Mouse (Mus musculus): Measurements from ENCODE around the gene Gm44973. TPM values are rescaled to one million over a fixed set of nuclear protein-coding genes. Genes with fewer than 3 reads are reported as not detected.
A peak's percentile ranks its signal among the peaks of the same experiment; 100 is the strongest.
"Not testable (repeated sequence)": the region's sequence is repeated elsewhere in the genome, so short reads cannot be mapped to it uniquely, and the experiment has no call there.

Gm44973 gene
- polyA plus RNA-seq, 1 experiment from 2014 or later = 0.19 TPM

GRCm38 (mm10) chr7:5079365-5080009 lies 64.2 kb downstream of the Gm44973 start:
- 39% methylated on average over 7 of the region's 13 CpGs for WGBS

GRCm38 (mm10) chr7:5080010-5080751 lies 64.9 kb downstream of the Gm44973 start, which contains the start of gene Epn1:
Gene Epn1 (plus strand): TSS chr7:5080235.
- H3K9me3 ChIP-seq (ENCODE audit: control insufficient read depth, low read length) = no peaks in the 10 kb centered on the region
- peak within 1 kb of the TSS; percentile 99 for H3K4me3 ChIP-seq (ENCODE audit: low read depth, low read length)
- ATAC-seq (ENCODE audit: low FRiP score) = peak; percentile 96
- H3K9ac ChIP-seq (ENCODE audit: low read depth, low read length) = peak within 1 kb of the TSS; percentile 97
- no peaks in the 10 kb centered on the region for H3K4me1 ChIP-seq (replicated peaks; ENCODE audit: control insufficient read depth, insufficient read depth, low read length)
- DNase-seq (ENCODE audit: low spot score) = peak; percentile 97
- H3K27me3 ChIP-seq (ENCODE audit: control insufficient read depth, insufficient read depth, low read length) = no peaks in the 10 kb centered on the region
- H3K36me3 ChIP-seq (ENCODE audit: control insufficient read depth, insufficient read depth, low read length) = peaks cover 12% of the 10 kb centered on the region
- peak within 1 kb of the TSS; percentile 84 for H3K4me2 ChIP-seq (replicated peaks; ENCODE audit: low read depth, low read length)
- under 1% methylated on average over 73 of the region's 81 CpGs for WGBS
- H3K27ac ChIP-seq (ENCODE audit: low read depth, low read length) = peak within 1 kb of the TSS; percentile 85

More at GRCm38 (mm10) chr7:5079365-5080009, 64.2 kb downstream of the Gm44973 start:
- not testable (repeated sequence) for H3K27me3 ChIP-seq (ENCODE audit: control insufficient read depth, insufficient read depth, low read length); DNase-seq (ENCODE audit: low spot score); H3K9me3 ChIP-seq (ENCODE audit: control insufficient read depth, low read length); H3K4me1 ChIP-seq (replicated peaks; ENCODE audit: control insufficient read depth, insufficient read depth, low read length); H3K9ac ChIP-seq (ENCODE audit: low read depth, low read length)
- Histone ChIP-seq H3K4me3 (ENCODE audit: low read depth, low read length) (peak overlapping the region; percentile 99), H3K4me2 (replicated peaks; ENCODE audit: low read depth, low read length) (peak overlapping the region; percentile 84; the same call in 1 of the 2 replicates), H3K27ac (ENCODE audit: low read depth, low read length) (peak overlapping the region; percentile 51; the same call in 1 of the 2 replicates), H3K36me3 (ENCODE audit: control insufficient read depth, insufficient read depth, low read length) (peaks cover 14% of the 10 kb centered on the region)
- ATAC-seq (ENCODE audit: low FRiP score) = peak; percentile 59

- Histone ChIP-seq H3K4me1 (replicated peaks; ENCODE audit: control insufficient read depth, insufficient read depth, low read length) (no peaks in the 10 kb centered on the region), H3K27me3 (ENCODE audit: control insufficient read depth, insufficient read depth, low read length) (no peaks in the 10 kb centered on the region), H3K27ac (ENCODE audit: low read depth, low read length) (0 out of 2 replicates have a peak overlapping the region, but pooled peaks have one; percentile 30), H3K36me3 (ENCODE audit: control insufficient read depth, insufficient read depth, low read length) (peaks cover 12% of the 10 kb centered on the region), H3K9me3 (ENCODE audit: control insufficient read depth, low read length) (no peaks in the 10 kb centered on the region), H3K9ac (ENCODE audit: low read depth, low read length) (peak overlapping the region; percentile 97), H3K4me2 (replicated peaks; ENCODE audit: low read depth, low read length) (peak overlapping the region; percentile 84), H3K4me3 (ENCODE audit: low read depth, low read length) (peak overlapping the region; percentile 99)
- DNase-seq (ENCODE audit: low spot score) (no peak), ATAC-seq (ENCODE audit: low FRiP score) (no peak)
- 20% methylated on average over 6 of the region's 6 CpGs for WGBS
Measured at GRCm38 (mm10) chr7:5080815-5081214, 65.5 kb downstream of the Gm44973 start.

GRCm38 (mm10) chr7:5081241-5081640 lies 65.9 kb downstream of the Gm44973 start:
- Histone ChIP-seq H3K9me3 (ENCODE audit: control insufficient read depth, low read length) (no peaks in the 10 kb centered on the region), H3K27ac (ENCODE audit: low read depth, low read length) (no peak overlapping the region), H3K4me1 (replicated peaks; ENCODE audit: control insufficient read depth, insufficient read depth, low read length) (no peaks in the 10 kb centered on the region), H3K9ac (ENCODE audit: low read depth, low read length) (0 out of 2 replicates have a peak overlapping the region, but pooled peaks have one; percentile 15), H3K4me2 (replicated peaks; ENCODE audit: low read depth, low read length) (peak overlapping the region; percentile 84), H3K4me3 (ENCODE audit: low read depth, low read length) (peak overlapping the region; percentile 99), H3K27me3 (ENCODE audit: control insufficient read depth, insufficient read depth, low read length) (no peaks in the 10 kb centered on the region), H3K36me3 (ENCODE audit: control insufficient read depth, insufficient read depth, low read length) (peaks cover 10% of the 10 kb centered on the region)
- ATAC-seq (ENCODE audit: low FRiP score) (no peak), DNase-seq (ENCODE audit: low spot score) (no peak)
- 76% methylated on average over 6 of the region's 6 CpGs for WGBS

GRCm38 (mm10) chr7:5081939-5082338 lies 66.6 kb downstream of the Gm44973 start:
- no peak overlapping the region; the same call in 1 of the 2 replicates for H3K4me3 ChIP-seq (ENCODE audit: low read depth, low read length)
- no peak for DNase-seq (ENCODE audit: low spot score)
- peaks cover 5% of the 10 kb centered on the region; the same call in 1 of the 2 replicates for H3K36me3 ChIP-seq (ENCODE audit: control insufficient read depth, insufficient read depth, low read length)
- WGBS = 95% methylated on average over 2 of the region's 2 CpGs
- ATAC-seq (ENCODE audit: low FRiP score) = no peak
- no peaks in the 10 kb centered on the region for H3K4me1 ChIP-seq (replicated peaks; ENCODE audit: control insufficient read depth, insufficient read depth, low read length)
- no peak overlapping the region for H3K4me2 ChIP-seq (replicated peaks; ENCODE audit: low read depth, low read length)
- no peaks in the 10 kb centered on the region for H3K9me3 ChIP-seq (ENCODE audit: control insufficient read depth, low read length)
- no peaks in the 10 kb centered on the region for H3K27me3 ChIP-seq (ENCODE audit: control insufficient read depth, insufficient read depth, low read length)
- no peak overlapping the region for H3K9ac ChIP-seq (ENCODE audit: low read depth, low read length)
- no peak overlapping the region for H3K27ac ChIP-seq (ENCODE audit: low read depth, low read length)

Other genes starting within 250 kb of the Gm44973 start
- not detected in 2 replicates for gene Fam71e2, start 244.2 kb upstream of the Gm44973 start, polyA plus RNA-seq (2014; fragmentation: Nextera tagmentation; extraction: Ambion mirVana)
- 0.08 and 0.14 TPM in 2 replicates for gene Il11, start 232.6 kb upstream of the Gm44973 start, polyA plus RNA-seq (2014; fragmentation: Nextera tagmentation; extraction: Ambion mirVana)
- not detected in 2 replicates for gene Tmem190, start 232.6 kb upstream of the Gm44973 start, polyA plus RNA-seq (2014; fragmentation: Nextera tagmentation; extraction: Ambion mirVana)
- gene Tmem238, start 225.8 kb upstream of the Gm44973 start, polyA plus RNA-seq (2014; fragmentation: Nextera tagmentation; extraction: Ambion mirVana) = 0.78 and 0.93 TPM in 2 replicates
- 186 and 191 TPM in 2 replicates for gene Rpl28, start 222.6 kb upstream of the Gm44973 start, polyA plus RNA-seq (2014; fragmentation: Nextera tagmentation; extraction: Ambion mirVana)
- 400 and 452 TPM in 2 replicates for gene Ube2s, start 202.9 kb upstream of the Gm44973 start, polyA plus RNA-seq (2014; fragmentation: Nextera tagmentation; extraction: Ambion mirVana)
- gene Shisa7, start 170.8 kb upstream of the Gm44973 start, polyA plus RNA-seq (2014; fragmentation: Nextera tagmentation; extraction: Ambion mirVana) = 2.9 and 4.1 TPM in 2 replicates
- gene Isoc2b, start 145.2 kb upstream of the Gm44973 start, polyA plus RNA-seq (2014; fragmentation: Nextera tagmentation; extraction: Ambion mirVana) = 2.5 and 2.9 TPM in 2 replicates
- 1.1 TPM in 2 replicates for gene Isoc2a, start 138.3 kb upstream of the Gm44973 start, polyA plus RNA-seq (2014; fragmentation: Nextera tagmentation; extraction: Ambion mirVana)
- 0.11 TPM in 1 of 2 replicates, not detected in the other for gene Gm36210, start 109.0 kb upstream of the Gm44973 start, polyA plus RNA-seq (2014; fragmentation: Nextera tagmentation; extraction: Ambion mirVana)
- 4.0 and 4.2 TPM in 2 replicates for gene Zfp628, start 100.3 kb upstream of the Gm44973 start, polyA plus RNA-seq (2014; fragmentation: Nextera tagmentation; extraction: Ambion mirVana)
- 7.1 and 7.3 TPM in 2 replicates for gene Nat14, start 93.5 kb upstream of the Gm44973 start, polyA plus RNA-seq (2014; fragmentation: Nextera tagmentation; extraction: Ambion mirVana)
- gene Ssc5d, start 89.7 kb upstream of the Gm44973 start, polyA plus RNA-seq (2014; fragmentation: Nextera tagmentation; extraction: Ambion mirVana) = 1.1 and 1.4 TPM in 2 replicates
- 0.07 and 0.09 TPM in 2 replicates for gene Sbk2, start 51.1 kb upstream of the Gm44973 start, polyA plus RNA-seq (2014; fragmentation: Nextera tagmentation; extraction: Ambion mirVana)
- gene Sbk3, start 44.3 kb upstream of the Gm44973 start, polyA plus RNA-seq (2014; fragmentation: Nextera tagmentation; extraction: Ambion mirVana) = 0.04 TPM in 1 of 2 replicates, not detected in the other
- 45.0 and 61.0 TPM in 2 replicates for gene Zfp579, start 19.3 kb upstream of the Gm44973 start, polyA plus RNA-seq (2014; fragmentation: Nextera tagmentation; extraction: Ambion mirVana)
- 7.5 and 10.6 TPM in 2 replicates for gene Zfp524, start 1.1 kb upstream of the Gm44973 start, polyA plus RNA-seq (2014; fragmentation: Nextera tagmentation; extraction: Ambion mirVana)
- gene Fiz1, start 799 bp upstream of the Gm44973 start, polyA plus RNA-seq (2014; fragmentation: Nextera tagmentation; extraction: Ambion mirVana) = 38.2 and 43.2 TPM in 2 replicates
- 5.7 and 8.6 TPM in 2 replicates for gene Zfp865, start 4.9 kb downstream of the Gm44973 start, polyA plus RNA-seq (2014; fragmentation: Nextera tagmentation; extraction: Ambion mirVana)
- gene Ccdc106, start 5.1 kb downstream of the Gm44973 start, polyA plus RNA-seq (2014; fragmentation: Nextera tagmentation; extraction: Ambion mirVana) = 7.2 and 8.6 TPM in 2 replicates
- gene 4632433K11Rik, start 18.6 kb downstream of the Gm44973 start, polyA plus RNA-seq (2014; fragmentation: Nextera tagmentation; extraction: Ambion mirVana) = not detected in 2 replicates
- 3.1 and 4.3 TPM in 2 replicates for gene Zfp784, start 22.9 kb downstream of the Gm44973 start, polyA plus RNA-seq (2014; fragmentation: Nextera tagmentation; extraction: Ambion mirVana)
- 32.4 and 37.5 TPM in 2 replicates for gene Zfp580, start 36.0 kb downstream of the Gm44973 start, polyA plus RNA-seq (2014; fragmentation: Nextera tagmentation; extraction: Ambion mirVana)
- 161 and 162 TPM in 2 replicates for gene U2af2, start 46.6 kb downstream of the Gm44973 start, polyA plus RNA-seq (2014; fragmentation: Nextera tagmentation; extraction: Ambion mirVana)
- 54.2 and 55.3 TPM in 2 replicates for gene Epn1, start 64.7 kb downstream of the Gm44973 start, polyA plus RNA-seq (2014; fragmentation: Nextera tagmentation; extraction: Ambion mirVana)
- gene Rfpl4, start 101.5 kb downstream of the Gm44973 start, polyA plus RNA-seq (2014; fragmentation: Nextera tagmentation; extraction: Ambion mirVana) = not detected in 2 replicates
- 0.18 and 0.31 TPM in 2 replicates for gene Rasl2-9, start 110.5 kb downstream of the Gm44973 start, polyA plus RNA-seq (2014; fragmentation: Nextera tagmentation; extraction: Ambion mirVana)
- 0.01 and 0.05 TPM in 2 replicates for gene Vmn1r55, start 134.2 kb downstream of the Gm44973 start, polyA plus RNA-seq (2014; fragmentation: Nextera tagmentation; extraction: Ambion mirVana)
- gene Vmn1r56, start 181.3 kb downstream of the Gm44973 start, polyA plus RNA-seq (2014; fragmentation: Nextera tagmentation; extraction: Ambion mirVana) = not detected in 2 replicates
- not detected in 2 replicates for gene Vmn1r57, start 203.0 kb downstream of the Gm44973 start, polyA plus RNA-seq (2014; fragmentation: Nextera tagmentation; extraction: Ambion mirVana)

All from hindbrain, embryonic 11.5 days (tissue).